Mouse (Mus musculus): ENCODE data around the gene Sec24d.

The Sec24d gene

GRCm38 (mm10) chr3:123266753-123267651 is at the start of gene Sec24d:
Gene Sec24d (plus strand): TSS chr3:123267455.
- peak; percentile 77 to 78 for DNase-seq (ENCODE audit: low spot score in 2 of 2)

GRCm38 (mm10) chr3:123218646-123219045 is 48.6 kb upstream of the Sec24d start:
- no peak for DNase-seq (ENCODE audit: low spot score in 2 of 2)

GRCm38 (mm10) chr3:123227276-123227675 is 40.0 kb upstream of the Sec24d start:
- no peak for DNase-seq (ENCODE audit: low spot score in 2 of 2)

GRCm38 (mm10) chr3:123231639-123232038 is 35.6 kb upstream of the Sec24d start:
- no peak for DNase-seq (ENCODE audit: low spot score in 2 of 2)

- peak in 1 of 2 experiments; percentile 10 for DNase-seq (ENCODE audit: low spot score in 2 of 2)
These were observed 32.9 kb upstream of the Sec24d start for GRCm38 (mm10) chr3:123234191-123234836.

GRCm38 (mm10) chr3:123235495-123235894 is 31.8 kb upstream of the Sec24d start:
- no peak for DNase-seq (ENCODE audit: low spot score in 2 of 2)

- DNase-seq (ENCODE audit: low spot score in 2 of 2), result peak; percentile 39 to 60
These were observed 31.3 kb upstream of the Sec24d start, which contains the start of gene Synpo2 for GRCm38 (mm10) chr3:123235921-123236320. Gene Synpo2 (minus strand): TSS chr3:123236149.

- no peak for DNase-seq (ENCODE audit: low spot score in 2 of 2)
These were observed 30.2 kb upstream of the Sec24d start for GRCm38 (mm10) chr3:123237039-123237438.

- no peak for DNase-seq (ENCODE audit: low spot score in 2 of 2)
These were observed 29.8 kb upstream of the Sec24d start for GRCm38 (mm10) chr3:123237446-123237845.

- no peak for DNase-seq (ENCODE audit: low spot score in 2 of 2)
These were observed 22.9 kb upstream of the Sec24d start for GRCm38 (mm10) chr3:123244376-123244775.

GRCm38 (mm10) chr3:123245646-123246045 is 21.6 kb upstream of the Sec24d start:
- DNase-seq (ENCODE audit: low spot score in 2 of 2), result no peak

- DNase-seq (ENCODE audit: low spot score in 2 of 2), result no peak
These were observed 10.8 kb upstream of the Sec24d start for GRCm38 (mm10) chr3:123256181-123257101.

GRCm38 (mm10) chr3:123258709-123259108 is 8.5 kb upstream of the Sec24d start:
- DNase-seq (ENCODE audit: low spot score in 2 of 2), result no peak

GRCm38 (mm10) chr3:123264706-123265105 is 2.5 kb upstream of the Sec24d start:
- DNase-seq (ENCODE audit: low spot score in 2 of 2), result no peak

GRCm38 (mm10) chr3:123267741-123268201 is 516 bp downstream of the Sec24d start:
- DNase-seq (ENCODE audit: low spot score in 2 of 2), result peak; percentile 67 to 72

- DNase-seq (ENCODE audit: low spot score in 2 of 2), result no peak
These were observed 15.8 kb downstream of the Sec24d start for GRCm38 (mm10) chr3:123282866-123283615.

GRCm38 (mm10) chr3:123284284-123284683 is 17.0 kb downstream of the Sec24d start:
- no peak for DNase-seq (ENCODE audit: low spot score in 2 of 2)

- no peak for DNase-seq (ENCODE audit: low spot score in 2 of 2)
These were observed 18.4 kb downstream of the Sec24d start for GRCm38 (mm10) chr3:123285649-123286048.

- no peak for DNase-seq (ENCODE audit: low spot score in 2 of 2)
These were observed 21.8 kb downstream of the Sec24d start for GRCm38 (mm10) chr3:123288856-123289570.

GRCm38 (mm10) chr3:123291670-123292069 is 24.4 kb downstream of the Sec24d start:
- no peak for DNase-seq (ENCODE audit: low spot score in 2 of 2)

Data from urinary bladder, adult 18-20 months (tissue).